Comparison of ENCODE assay signal across 9 mouse cellular contexts in the genomic region with DNA sequence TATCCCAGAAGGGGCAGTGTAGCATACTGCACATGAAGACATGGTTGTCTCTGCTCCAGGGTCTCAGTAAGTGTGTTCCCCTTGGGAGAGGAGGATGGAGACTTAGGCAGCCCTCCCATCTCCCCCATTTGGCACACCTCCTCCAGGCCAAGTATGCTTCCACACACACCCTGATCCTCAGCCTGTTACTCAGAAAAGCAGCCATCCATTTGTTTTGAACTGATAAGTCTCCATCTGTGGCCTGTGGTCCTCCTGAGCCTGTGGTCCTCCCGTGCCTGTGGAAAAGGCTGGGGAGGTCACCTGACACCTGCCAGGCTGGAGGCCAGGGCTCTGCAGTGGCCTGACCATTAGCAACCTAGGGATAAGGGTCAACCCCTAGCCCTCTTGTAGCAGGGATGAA.
A peak's percentile ranks its signal among the peaks of the same experiment; 100 is the strongest.
DNase-seq lines count a peak whose midpoint lies in the region; ATAC-seq and TF ChIP-seq lines count a peak whose summit lies in the region.
"Had no signal": no experiment of that assay in that cellular context is flagged by ENCODE, and none has a peak within 500 bp of the region (broad histone marks: within the 10 kb centered on the region; RNA-seq: fewer than 3 reads in every experiment).

No protein-coding gene starts in this region.

- no peaks in the 10 kb centered on the region for H3K27me3 ChIP-seq in lung, embryonic 16.5 days (ENCODE audit: control insufficient read depth, insufficient read depth, low read depth, low read length)
- no peaks in the 10 kb centered on the region for H3K27me3 ChIP-seq in forebrain, embryonic 16.5 days (replicated peaks; ENCODE audit: control insufficient read depth, insufficient read depth, low read length)
- no peaks in the 10 kb centered on the region for H3K27me3 ChIP-seq in liver, embryonic 14.5 days (ENCODE audit: control insufficient read depth, insufficient read depth, low read length)
- no peaks in the 10 kb centered on the region for H3K27me3 ChIP-seq in stomach, embryonic 16.5 days (ENCODE audit: control insufficient read depth, insufficient read depth, low read length)

- peak overlapping the region; percentile 91 for H3K27ac ChIP-seq in lung, embryonic 16.5 days (ENCODE audit: low read length)
- H3K27ac ChIP-seq in forebrain, embryonic 16.5 days (ENCODE audit: low read length): peak overlapping the region; percentile 98
- no peak overlapping the region for H3K27ac ChIP-seq in liver, embryonic 14.5 days
- peak overlapping the region; percentile 79 for H3K27ac ChIP-seq in stomach, embryonic 16.5 days (ENCODE audit: low read length)

- H3K4me3 ChIP-seq in lung, embryonic 16.5 days (ENCODE audit: low read length): no peak overlapping the region
- H3K4me3 ChIP-seq in forebrain, embryonic 16.5 days (replicated peaks; ENCODE audit: low read length): no peak overlapping the region
- H3K4me3 ChIP-seq in liver, embryonic 14.5 days (ENCODE audit: insufficient read depth in 1 of 2, low read depth in 2 of 2, low read length in 2 of 2): no peak overlapping the region
- H3K4me3 ChIP-seq in stomach, embryonic 16.5 days (replicated peaks; ENCODE audit: low read length): no peak overlapping the region

- no peak overlapping the region for H3K4me2 ChIP-seq in lung, embryonic 16.5 days (ENCODE audit: low read depth, low read length)
- H3K4me2 ChIP-seq in forebrain, embryonic 16.5 days (ENCODE audit: low read length): no peak overlapping the region
- no peak overlapping the region for H3K4me2 ChIP-seq in liver, embryonic 14.5 days (ENCODE audit: low read depth)
- H3K4me2 ChIP-seq in stomach, embryonic 16.5 days (ENCODE audit: low read depth, low read length): no peak overlapping the region

- H3K9me3 ChIP-seq in lung, embryonic 16.5 days (ENCODE audit: control insufficient read depth, low read length): no peaks in the 10 kb centered on the region
- H3K9me3 ChIP-seq in forebrain, embryonic 16.5 days (ENCODE audit: control insufficient read depth, low read length): no peaks in the 10 kb centered on the region
- H3K9me3 ChIP-seq in liver, embryonic 14.5 days (ENCODE audit: control insufficient read depth, low read length): no peaks in the 10 kb centered on the region
- H3K9me3 ChIP-seq in stomach, embryonic 16.5 days (replicated peaks; ENCODE audit: control insufficient read depth, low read length): no peaks in the 10 kb centered on the region

- TF ChIP-seq CTCF in liver, embryonic 14.5 days (IDR thresholded peaks at IDR 0.05; ENCODE audit: low read depth): no peak

- no peak overlapping the region for H3K9ac ChIP-seq in lung, embryonic 16.5 days (ENCODE audit: low read length)
- H3K9ac ChIP-seq in forebrain, embryonic 16.5 days (replicated peaks; ENCODE audit: low read depth, low read length): peak overlapping the region; percentile 27; the same call in 1 of the 2 replicates
- H3K9ac ChIP-seq in liver, embryonic 14.5 days (replicated peaks): no peak overlapping the region
- H3K9ac ChIP-seq in stomach, embryonic 16.5 days (ENCODE audit: low read length): no peak overlapping the region

- TF ChIP-seq EP300 in liver, embryonic 14.5 days (IDR thresholded peaks at IDR 0.05; ENCODE audit: low read depth): no peak

- 27% methylated on average over 1 of the region's 1 CpGs for WGBS in lung, embryonic 16.5 days
- WGBS in forebrain, embryonic 16.5 days: 27% methylated on average over 1 of the region's 1 CpGs
- WGBS in liver, embryonic 14.5 days (ENCODE audit: insufficient replicate concordance): 0% methylated on average over 1 of the region's 1 CpGs
- 46% methylated on average over 1 of the region's 1 CpGs for WGBS in stomach, embryonic 16.5 days

- H3K4me1 ChIP-seq in lung, embryonic 16.5 days (replicated peaks; ENCODE audit: control insufficient read depth, insufficient read depth, low read length): peaks cover 52% of the 10 kb centered on the region
- H3K4me1 ChIP-seq in forebrain, embryonic 16.5 days (replicated peaks; ENCODE audit: control insufficient read depth, insufficient read depth, low read length): peaks cover 66% of the 10 kb centered on the region
- peaks cover 0 to 33% of the 10 kb centered on the region in 2 experiments; a peak in 3 of 4 replicates for H3K4me1 ChIP-seq in liver, embryonic 14.5 days (replicated peaks; ENCODE audit: control insufficient read depth in 2 of 2, insufficient read depth in 2 of 2, low read length in 1 of 2)
- H3K4me1 ChIP-seq in stomach, embryonic 16.5 days (ENCODE audit: control insufficient read depth, insufficient read depth, low read length): peaks cover 52% of the 10 kb centered on the region

- ATAC-seq in lung, embryonic 16.5 days (ENCODE audit: low read depth): no peak
- ATAC-seq in forebrain, embryonic 16.5 days: no peak
- ATAC-seq in liver, embryonic 14.5 days (ENCODE audit: insufficient read depth): peak; percentile 55
- no peak for ATAC-seq in stomach, embryonic 16.5 days (ENCODE audit: insufficient read depth, low FRiP score)
- ATAC-seq in CD4-positive, CD25-positive, alpha-beta regulatory T cell, adult 4 months: no peak
- ATAC-seq: inflammation-experienced regulatory T-cells, adult 6 months had no signal

- DNase-seq in lung, postnatal 25 days (ENCODE audit: low spot score): no peak
- DNase-seq in liver, embryonic 14.5 days (ENCODE audit: low read depth in 3 of 3, low spot score in 3 of 3): no peak
- DNase-seq in cerebellum, adult 11 months: no peak
- DNase-seq: lung, postnatal 36 days had no signal

- H3K36me3 ChIP-seq in lung, embryonic 16.5 days (ENCODE audit: control insufficient read depth, insufficient read depth, low read length): no peaks in the 10 kb centered on the region
- no peaks in the 10 kb centered on the region for H3K36me3 ChIP-seq in forebrain, embryonic 16.5 days (ENCODE audit: control insufficient read depth, insufficient read depth)
- H3K36me3 ChIP-seq in liver, embryonic 14.5 days (replicated peaks; ENCODE audit: control insufficient read depth, insufficient read depth, low read depth): no peaks in the 10 kb centered on the region
- H3K36me3 ChIP-seq in stomach, embryonic 16.5 days (ENCODE audit: control insufficient read depth, insufficient read depth, low read length): no peaks in the 10 kb centered on the region
